Mouse (Mus musculus) limb, embryonic 14.5 days (tissue): ENCODE data around the gene Scnm1. TPM values are rescaled to one million over a fixed set of nuclear protein-coding genes. Genes with fewer than 3 reads are reported as not detected.

Experiments used
- ATAC-seq: fragments of 200-750 bp; cut with Nextera tagmentation; 2 replicates; pipeline ENCODE4 v1.8.0; 2017; ENCODE audit warnings: low read depth, moderate number of reproducible peaks, moderate TSS enrichment; ENCODE audit not compliant: low FRiP score
- DNase-seq: peaks from one replicate; pipeline ENCODE4 v3.0.0-alpha.2; 2015; ENCODE audit warnings: low spot score
- H3K27ac ChIP-seq: fragments of 300-500 bp; sonication (generic); replicated peaks from 2 replicates; pipeline ENCODE4 v1.5.1; 2014; ENCODE audit warnings: low read depth, mild to moderate bottlenecking, low read length, moderate library complexity, mixed read lengths
- H3K27me3 ChIP-seq: fragments of 300-500 bp; sonication (generic); 2 replicates; pipeline ENCODE4 v1.6.1; 2014; ENCODE audit warnings: low read length, mixed read lengths; ENCODE audit not compliant: control insufficient read depth, insufficient read depth
- H3K36me3 ChIP-seq: fragments of 300-500 bp; sonication (generic); 2 replicates; pipeline ENCODE4 v1.6.1; 2014; ENCODE audit warnings: mild to moderate bottlenecking, low read length, moderate library complexity, mixed read lengths; ENCODE audit not compliant: control insufficient read depth, insufficient read depth
- H3K4me1 ChIP-seq: fragments of 300-500 bp; sonication (generic); 2 replicates; pipeline ENCODE4 v1.6.1; 2014; ENCODE audit warnings: antibody characterized with exemption, low read length, mixed read lengths; ENCODE audit not compliant: control insufficient read depth, insufficient read depth
- H3K4me2 ChIP-seq: fragments of 300-500 bp; sonication (generic); replicated peaks from 2 replicates; pipeline ENCODE4 v1.6.1; 2014; ENCODE audit warnings: low read depth, mild to moderate bottlenecking, low read length, moderate library complexity; ENCODE audit not compliant: severe bottlenecking
- H3K4me3 ChIP-seq: fragments of 300-500 bp; sonication (generic); replicated peaks from 2 replicates; pipeline ENCODE4 v1.5.1; 2014; ENCODE audit warnings: low read length
- H3K9ac ChIP-seq: fragments of 300-500 bp; sonication (generic); 2 replicates; pipeline ENCODE4 v1.6.1; 2014; ENCODE audit warnings: mild to moderate bottlenecking, low read depth, low read length, moderate library complexity; ENCODE audit not compliant: severe bottlenecking
- H3K9me3 ChIP-seq: fragments of 300-500 bp; sonication (generic); 2 replicates; pipeline ENCODE4 v1.6.1; 2016; ENCODE audit warnings: low read length; ENCODE audit not compliant: control insufficient read depth
- POLR2A ChIP-seq: fragments of 200-500 bp; IDR thresholded peaks from 2 replicates; pipeline ENCODE4 v1.8.0; 2012; ENCODE audit warnings: inconsistent platforms, mild to moderate bottlenecking, moderate library complexity, borderline replicate concordance; ENCODE audit not compliant: insufficient read depth, insufficient read length; ENCODE audit errors: extremely low read depth
- WGBS: fragments of 180-500 bp; shearing (Covaris S2); extraction: QIAGEN DNeasy Blood & Tissue Kit; methylation state at CpG from one replicate; pipeline ENCODE4 v1.1.7; 2014; 5-methylcytosine and 5-hydroxymethylcytosine counted together
- polyA plus RNA-seq, 2 experiments: library from polyadenylated mRNA; depleted of rRNA in 1 of 2; stranded (reverse) in 1 of 2; unstranded in 1 of 2; fragments of >200 nt; fragmentation: Nextera tagmentation in 1 of 2; extraction: Ambion mirVana in 1 of 2; gene quantifications; 2 replicates each; pipeline versions ENCODE4 v1.2.1 to v1.2.3; 2012 to 2014

The Scnm1 gene
- polyA plus RNA-seq, 2 experiments, result 65.7 to 106 TPM

- WGBS, result 12% methylated on average over 5 of the region's 5 CpGs
- Histone ChIP-seq H3K4me1 (peaks cover 11% of the 10 kb centered on the region), H3K4me3 (no peak overlapping the region), H3K9me3 (no peaks in the 10 kb centered on the region), H3K27ac (peak overlapping the region; percentile 39; the same call in 1 of the 2 replicates), H3K9ac (no peak overlapping the region), H3K4me2 (no peak overlapping the region), H3K27me3 (no peaks in the 10 kb centered on the region), H3K36me3 (peaks cover 43% of the 10 kb centered on the region)
- no peak for TF ChIP-seq POLR2A
- ATAC-seq, result peak; percentile 56
- DNase-seq, result peak; percentile 83
Observed at GRCm38 (mm10) chr3:95124972-95125371, 8.8 kb downstream of the Scnm1 start.

GRCm38 (mm10) chr3:95124246-95124645, 9.6 kb downstream of the Scnm1 start, which contains the start of gene Tmod4:
Tmod4 (plus strand) TSS chr3:95124476.
- Histone ChIP-seq H3K4me3 (no peak within 1 kb of the TSS), H3K27ac (peak within 1 kb of the TSS; percentile 39; the same call in 1 of the 2 replicates), H3K36me3 (peaks cover 44% of the 10 kb centered on the region), H3K27me3 (no peaks in the 10 kb centered on the region), H3K9ac (no peak within 1 kb of the TSS), H3K9me3 (no peaks in the 10 kb centered on the region), H3K4me2 (no peak within 1 kb of the TSS), H3K4me1 (peaks cover 11% of the 10 kb centered on the region)
- DNase-seq (no peak), ATAC-seq (peak; percentile 57)
- no peak for TF ChIP-seq POLR2A
- WGBS, result 50% methylated on average over 6 of the region's 6 CpGs

- H3K4me2 ChIP-seq, result no peak overlapping the region
- WGBS, result 70% methylated on average over 6 of the region's 6 CpGs
- ATAC-seq (no peak), DNase-seq (no peak)
- no peak overlapping the region for H3K9ac ChIP-seq
- H3K27me3 ChIP-seq, result no peaks in the 10 kb centered on the region
- peaks cover 11% of the 10 kb centered on the region for H3K4me1 ChIP-seq
- no peaks in the 10 kb centered on the region for H3K9me3 ChIP-seq
- peaks cover 64% of the 10 kb centered on the region for H3K36me3 ChIP-seq
- 0 out of 2 replicates have a peak overlapping the region, but pooled peaks have one; percentile 20 for H3K27ac ChIP-seq
- TF ChIP-seq POLR2A, result no peak
- H3K4me3 ChIP-seq, result no peak overlapping the region
Observed at GRCm38 (mm10) chr3:95121580-95121979, 12.2 kb downstream of the Scnm1 start.

GRCm38 (mm10) chr3:95117751-95118150, 16.1 kb downstream of the Scnm1 start:
- H3K27me3 ChIP-seq, result no peaks in the 10 kb centered on the region
- DNase-seq (no peak), ATAC-seq (no peak)
- no peak overlapping the region for H3K4me3 ChIP-seq
- H3K9me3 ChIP-seq, result no peaks in the 10 kb centered on the region
- H3K27ac ChIP-seq, result no peak overlapping the region
- H3K9ac ChIP-seq, result no peak overlapping the region
- no peak overlapping the region for H3K4me2 ChIP-seq
- H3K4me1 ChIP-seq, result no peaks in the 10 kb centered on the region
- H3K36me3 ChIP-seq, result peaks cover 82% of the 10 kb centered on the region
- TF ChIP-seq POLR2A, result no peak
- 76% methylated on average over 2 of the region's 2 CpGs for WGBS

- WGBS, result 89% methylated on average over 1 of the region's 1 CpGs
Observed at GRCm38 (mm10) chr3:95112760-95113159, 21.1 kb downstream of the Scnm1 start.

More at GRCm38 (mm10) chr3:95112760-95113159, 21.1 kb downstream of the Scnm1 start:
- Histone ChIP-seq H3K9ac (no peak overlapping the region), H3K4me3 (no peak overlapping the region), H3K4me1 (peaks cover 9% of the 10 kb centered on the region; the same call in 1 of the 2 replicates), H3K36me3 (peaks cover 35% of the 10 kb centered on the region), H3K27ac (no peak overlapping the region), H3K4me2 (no peak overlapping the region), H3K9me3 (no peaks in the 10 kb centered on the region), H3K27me3 (no peaks in the 10 kb centered on the region)
- no peak for ATAC-seq
- no peak for DNase-seq
- TF ChIP-seq POLR2A, result no peak
